Mouse (Mus musculus) cerebellum, adult 2 months (tissue): Measurements from ENCODE around the gene Gp1ba.

Experiments used
- CTCF ChIP-seq: fragments of 200-500 bp; IDR thresholded peaks from 2 replicates; pipeline ENCODE4 v1.5.1; 2011; ENCODE audit warnings: low read depth, mild to moderate bottlenecking, control low read depth, low read length, moderate library complexity, borderline replicate concordance; ENCODE audit not compliant: insufficient read depth
- POLR2A ChIP-seq: fragments of 200-500 bp; IDR thresholded peaks from 2 replicates; pipeline ENCODE4 v1.6.1; 2011; ENCODE audit warnings: low read length, control low read depth, borderline replicate concordance; ENCODE audit not compliant: insufficient read depth

DNA sequence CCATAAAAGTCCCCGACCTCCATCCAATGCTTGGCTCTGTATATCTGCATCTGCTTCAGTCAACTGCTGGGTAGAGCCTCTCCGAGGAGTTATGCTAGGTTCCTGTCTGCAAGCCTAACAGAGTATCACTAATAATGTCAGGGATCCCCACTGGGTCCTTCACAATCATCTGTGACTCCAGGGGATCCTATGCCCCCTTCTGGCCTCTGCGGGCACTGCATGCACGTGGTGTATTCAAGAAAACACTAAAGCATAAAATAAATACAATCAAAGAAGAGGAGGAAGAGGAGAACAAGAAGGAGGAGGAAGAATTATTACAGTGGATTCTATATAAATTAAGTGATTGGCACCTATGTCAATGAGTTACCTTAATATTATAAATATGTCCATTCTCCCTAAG lies 13.4 kb upstream of the Gp1ba start:
- TF ChIP-seq CTCF (peak; percentile 64), POLR2A (no peak)
